Mouse (Mus musculus) 3134 (cell line): ENCODE measurements around the gene Acsf2.
"Not testable (repeated sequence)": the region's sequence is repeated elsewhere in the genome, so short reads cannot be mapped to it uniquely, and the experiment has no call there.

Experiments
- DNase-seq: peaks from one replicate; pipeline ENCODE4 v3.0.0-alpha.2; 2011; ENCODE audit warnings: low spot score; ENCODE audit not compliant: insufficient read length; ENCODE audit errors: extremely low read depth

Acsf2 gene

DNA sequence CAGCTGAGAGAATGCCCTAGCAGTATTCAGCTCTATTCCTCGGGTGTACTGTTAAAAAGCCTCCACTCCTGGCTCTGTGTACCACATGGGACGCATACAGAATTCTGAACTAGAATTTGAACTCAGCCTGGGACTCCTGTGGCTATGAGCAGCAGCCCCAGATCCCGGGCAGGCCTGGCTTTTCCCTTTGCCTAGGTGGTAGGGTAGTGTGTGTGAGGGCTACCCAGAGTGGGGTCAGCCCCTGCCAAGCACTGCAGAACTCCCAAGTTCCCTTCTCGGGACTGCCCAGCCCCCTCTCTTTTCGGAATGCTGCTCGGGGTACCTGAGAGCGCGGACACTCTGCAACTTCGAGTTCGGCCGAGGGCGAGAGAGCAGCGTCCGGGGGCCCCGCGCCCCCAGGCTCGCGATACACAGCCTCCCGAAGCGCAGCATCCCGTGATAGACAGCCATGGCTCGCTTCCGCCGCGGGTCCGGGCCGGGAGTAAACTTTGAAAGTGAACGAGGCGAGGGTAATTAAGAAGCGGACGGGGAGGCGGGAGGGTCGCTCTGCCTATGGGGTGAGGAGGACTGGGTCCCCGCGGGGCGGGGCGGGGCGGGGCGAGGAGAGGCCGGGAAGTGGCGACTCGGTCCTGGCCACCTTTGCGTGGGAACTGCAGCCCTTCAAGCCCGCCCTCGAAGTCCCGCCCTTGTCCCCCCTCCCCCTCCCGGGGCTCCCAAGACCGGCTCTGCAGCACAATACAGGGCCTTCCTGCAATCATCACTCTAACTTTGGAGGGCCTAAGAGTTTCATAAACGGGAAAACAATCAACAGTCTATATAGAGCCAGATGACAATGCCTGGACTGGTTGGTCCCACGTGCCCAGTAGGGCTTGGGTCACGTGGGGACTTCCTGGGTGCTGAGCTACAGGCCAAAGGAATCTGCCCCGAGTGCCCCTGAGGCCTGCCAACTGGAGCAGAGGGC lies at the start of gene Acsf2:
Acsf2 (minus strand) TSS at position 551 of the 961 bp plus-strand sequence.
- peak; percentile 95 for DNase-seq

DNA sequence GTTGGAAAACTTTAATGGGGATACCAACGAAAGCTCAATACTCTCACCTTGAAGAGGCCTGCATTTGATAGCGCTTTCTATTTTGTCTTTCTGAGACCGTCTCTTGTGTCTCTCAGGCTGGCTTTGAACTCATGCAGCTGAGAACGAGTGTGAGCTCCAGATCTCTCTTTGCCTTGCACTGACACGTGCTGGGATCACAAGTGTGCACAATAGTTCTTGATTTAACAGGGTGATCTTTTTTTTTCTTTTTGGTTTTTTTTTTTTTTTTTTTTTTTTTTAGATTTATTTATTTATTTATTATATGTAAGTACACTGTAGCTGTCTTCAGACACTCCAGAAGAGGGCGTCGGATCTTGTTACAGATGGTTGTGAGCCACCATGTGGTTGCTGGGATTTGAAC lies 49.6 kb upstream of the Acsf2 start:
- not testable (repeated sequence) for DNase-seq

DNA sequence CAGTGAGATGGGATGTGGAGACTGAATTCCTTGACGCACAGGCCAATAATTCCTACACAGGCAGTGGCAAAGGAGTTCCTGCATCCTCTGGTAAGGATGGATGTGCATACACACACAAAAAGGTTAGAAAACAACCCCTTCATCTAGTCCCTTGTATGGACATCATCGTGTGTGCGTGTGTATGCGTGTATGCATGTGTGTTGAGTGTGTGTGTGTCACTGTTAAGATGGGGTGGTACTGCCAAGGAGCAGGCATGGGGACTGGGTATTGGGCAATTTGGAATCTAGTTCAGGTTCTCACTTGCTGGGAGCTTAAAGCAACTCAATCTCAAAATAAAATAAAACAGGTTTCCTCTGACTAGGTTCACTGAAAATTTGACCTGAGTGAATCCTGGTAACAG lies 44.8 kb upstream of the Acsf2 start:
- no peak for DNase-seq

DNA sequence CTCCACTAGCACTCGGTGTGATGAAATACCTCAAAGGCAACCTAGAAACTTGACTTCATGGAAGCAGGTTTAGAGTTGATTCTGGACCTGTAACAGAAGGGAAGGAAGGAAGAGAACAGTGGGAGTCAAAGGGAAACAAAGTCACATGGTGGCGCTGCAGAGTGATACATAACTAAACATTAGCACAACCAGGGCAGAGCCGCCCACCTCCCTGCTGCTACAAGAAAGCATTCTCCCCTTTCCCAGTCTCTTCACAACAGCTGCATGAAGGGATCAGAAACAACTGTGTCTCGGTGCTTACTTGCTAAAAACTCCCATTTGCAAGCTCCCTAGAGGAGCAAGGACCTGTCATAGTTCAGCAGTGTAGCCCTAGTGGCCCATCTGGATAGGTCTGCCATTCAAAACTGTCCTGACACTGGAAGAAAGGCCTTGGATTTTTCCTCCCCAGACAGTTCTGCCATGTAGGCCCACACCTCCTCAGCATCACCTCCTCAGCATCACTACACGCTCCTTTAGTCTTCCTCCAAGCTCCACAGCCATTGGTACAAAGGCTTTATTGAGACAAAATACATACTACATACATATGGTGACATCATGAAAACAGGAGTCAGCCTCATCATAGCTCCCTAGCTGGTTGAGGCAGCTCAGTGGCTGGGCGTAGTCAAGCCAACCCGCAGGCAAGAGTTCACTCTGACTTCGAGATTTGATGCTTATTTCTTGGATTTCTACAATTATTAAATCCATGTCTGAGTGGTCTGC lies 43.0 kb upstream of the Acsf2 start:
- no peak for DNase-seq

DNA sequence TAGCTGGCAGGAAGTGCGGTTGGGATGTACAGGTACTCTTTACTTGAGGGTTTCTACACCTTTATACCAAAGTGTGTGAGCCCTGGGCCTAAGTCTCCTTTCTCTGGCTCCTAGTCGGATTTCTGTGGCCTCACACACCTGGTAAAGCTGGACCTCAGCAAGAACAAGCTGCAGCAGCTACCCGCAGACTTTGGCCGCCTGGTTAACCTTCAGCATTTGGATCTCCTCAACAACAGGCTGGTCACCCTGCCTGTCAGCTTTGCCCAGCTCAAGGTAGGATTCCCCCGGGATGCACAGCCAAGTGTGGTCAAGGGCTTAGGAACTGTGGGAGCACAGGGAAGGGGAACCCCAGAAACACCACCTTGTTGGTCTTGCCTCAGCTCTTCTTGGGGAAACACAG lies 32.8 kb upstream of the Acsf2 start:
- DNase-seq = no peak

DNA sequence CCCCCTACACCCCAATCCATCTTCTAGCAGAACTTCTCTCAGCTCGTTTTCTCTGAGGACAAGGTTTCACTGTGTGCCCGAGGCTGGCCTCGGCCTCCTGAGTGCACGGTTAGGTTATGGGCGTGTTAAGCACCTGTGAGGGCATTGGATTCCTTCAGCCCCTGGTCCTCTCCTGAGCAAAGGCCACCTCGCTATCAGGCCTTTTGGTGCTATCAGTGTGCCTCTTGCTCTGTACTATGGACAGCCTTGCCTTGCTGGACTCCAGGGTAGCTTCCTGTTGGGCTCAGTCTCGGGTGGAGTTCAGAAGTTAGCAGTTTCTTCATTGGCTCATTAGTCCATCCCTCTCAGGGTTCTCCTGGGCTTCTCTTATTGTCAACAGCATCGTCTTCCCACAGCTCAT lies 31.3 kb upstream of the Acsf2 start:
- no peak for DNase-seq

DNA sequence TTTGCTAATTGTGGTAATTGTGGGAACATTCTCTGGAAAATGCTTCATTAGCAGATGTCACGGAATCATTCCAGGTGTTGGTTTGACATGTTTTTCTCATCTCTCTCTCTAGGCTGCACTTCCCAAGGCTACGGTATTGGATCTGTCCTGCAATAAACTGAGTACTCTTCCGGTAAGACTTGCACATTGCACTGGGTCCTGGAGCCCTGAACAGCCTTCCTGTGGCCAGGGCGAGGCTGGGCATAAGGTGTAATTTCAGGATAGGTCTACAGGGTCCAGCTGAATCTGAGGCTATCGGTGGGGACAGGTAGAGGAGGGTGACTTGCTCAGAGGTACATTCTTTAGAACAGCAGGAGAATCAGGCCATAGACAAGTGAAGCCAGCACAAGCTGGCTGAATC lies 30.3 kb upstream of the Acsf2 start:
- no peak for DNase-seq

DNA sequence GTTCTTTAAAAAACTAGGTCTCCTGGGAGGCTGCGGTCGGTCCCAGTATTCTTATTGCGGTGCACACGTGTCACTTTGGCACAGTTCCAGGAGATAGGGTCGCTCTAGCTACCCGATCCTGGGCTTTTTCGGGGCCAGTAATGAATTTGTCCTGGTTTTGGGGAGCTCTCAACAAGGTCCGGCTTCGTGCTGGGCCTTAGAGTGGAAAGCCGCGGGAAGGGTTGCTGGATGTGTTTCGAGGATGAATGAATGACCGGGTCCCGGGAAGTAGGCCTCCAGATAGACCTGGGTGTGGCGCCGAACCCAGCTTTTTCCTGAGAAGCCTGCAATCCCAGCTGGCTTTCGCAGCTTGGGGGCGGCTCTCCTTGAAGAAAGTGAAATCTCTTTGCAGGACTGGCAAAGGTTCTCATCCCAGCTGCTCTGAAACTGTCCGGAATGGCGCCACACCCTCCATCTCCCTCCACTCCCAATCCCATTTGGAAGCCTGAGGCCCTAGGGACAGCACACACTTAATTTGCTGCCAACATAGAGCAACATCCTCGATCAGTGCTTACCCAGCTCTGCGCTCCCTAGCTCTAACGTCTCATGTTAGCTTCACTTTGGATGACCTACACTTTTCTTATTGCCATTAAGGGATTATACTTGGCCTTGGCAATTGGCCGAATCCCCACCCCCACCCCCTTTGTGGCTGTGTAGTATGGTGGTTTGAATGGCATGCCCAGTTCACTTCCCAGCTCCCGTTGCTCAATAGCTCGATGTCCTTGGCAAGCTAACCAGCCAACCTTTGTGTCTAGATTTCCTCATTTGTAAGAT lies 28.7 kb upstream of the Acsf2 start:
- DNase-seq = no peak

DNA sequence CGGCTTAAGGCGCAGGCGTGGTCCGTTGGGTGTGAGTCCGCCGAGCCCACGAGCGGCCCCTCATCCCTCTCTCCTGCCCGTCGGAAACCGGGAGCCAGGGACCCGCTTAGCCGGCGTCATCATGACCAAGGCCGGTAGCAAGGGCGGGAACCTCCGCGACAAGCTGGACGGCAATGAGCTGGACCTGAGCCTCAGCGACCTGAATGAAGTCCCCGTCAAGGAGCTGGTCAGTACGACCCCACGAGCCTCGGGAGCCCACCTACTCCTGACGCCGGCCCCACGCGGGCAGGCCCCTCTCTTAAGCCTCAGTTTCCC lies 28.2 kb upstream of the Acsf2 start:
- peak; percentile 84 for DNase-seq

DNA sequence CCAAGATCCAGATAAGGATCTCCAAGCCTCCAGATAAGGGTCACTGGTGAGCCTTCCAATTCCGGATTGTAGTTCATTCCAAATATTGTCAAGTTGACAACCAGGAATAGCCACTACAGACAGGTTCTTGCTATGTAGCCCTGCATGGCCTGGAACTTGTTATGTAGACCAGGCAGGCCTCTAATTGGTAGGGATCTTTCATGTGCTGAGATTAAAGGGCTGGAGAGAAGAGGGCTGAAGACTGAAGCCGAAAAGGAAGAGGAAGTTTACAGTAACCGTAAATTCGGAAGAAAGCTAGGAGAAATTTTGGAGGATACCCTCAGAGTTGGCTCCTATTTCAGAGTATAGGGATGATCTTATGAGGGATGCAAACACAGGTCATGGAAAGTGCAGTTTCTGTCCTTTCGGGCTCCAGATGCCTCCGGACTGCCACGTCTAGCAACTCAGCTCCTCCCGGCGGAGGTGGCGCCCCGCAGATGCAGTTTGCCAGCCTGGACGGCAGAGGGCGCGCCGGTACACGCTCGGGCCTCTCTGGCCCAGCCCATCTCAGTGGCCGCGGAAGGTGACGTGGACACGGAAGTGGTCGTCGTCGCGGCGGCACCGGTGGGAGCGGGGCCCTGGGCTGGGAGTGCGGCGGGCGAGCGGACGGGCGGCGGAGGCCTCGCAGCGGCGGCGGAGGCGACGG lies 27.7 kb upstream of the Acsf2 start, which contains the start of gene Lrrc59:
Lrrc59 (plus strand) TSS at position 569 of the 685 bp plus-strand sequence.
- peak; percentile 92 for DNase-seq

DNA sequence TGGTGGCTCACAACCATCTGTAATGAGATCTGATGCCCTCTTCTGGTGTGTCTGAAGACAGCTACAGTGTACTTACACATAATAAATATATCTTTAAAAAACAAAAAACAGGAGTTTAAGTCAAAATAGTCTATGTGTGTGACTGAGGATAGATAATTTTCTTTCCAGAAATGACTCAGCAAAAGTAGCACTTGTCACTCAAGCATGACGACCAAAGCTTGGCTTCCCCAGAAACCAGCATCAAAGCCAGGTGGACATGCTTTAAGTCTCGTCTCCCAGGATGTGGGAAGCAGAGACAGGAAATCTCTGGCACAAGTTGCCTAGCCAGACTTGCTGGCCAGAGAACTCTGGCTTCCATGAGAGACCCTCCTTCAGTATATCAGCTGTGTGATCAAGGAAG lies 20.5 kb upstream of the Acsf2 start:
- DNase-seq = no peak

DNA sequence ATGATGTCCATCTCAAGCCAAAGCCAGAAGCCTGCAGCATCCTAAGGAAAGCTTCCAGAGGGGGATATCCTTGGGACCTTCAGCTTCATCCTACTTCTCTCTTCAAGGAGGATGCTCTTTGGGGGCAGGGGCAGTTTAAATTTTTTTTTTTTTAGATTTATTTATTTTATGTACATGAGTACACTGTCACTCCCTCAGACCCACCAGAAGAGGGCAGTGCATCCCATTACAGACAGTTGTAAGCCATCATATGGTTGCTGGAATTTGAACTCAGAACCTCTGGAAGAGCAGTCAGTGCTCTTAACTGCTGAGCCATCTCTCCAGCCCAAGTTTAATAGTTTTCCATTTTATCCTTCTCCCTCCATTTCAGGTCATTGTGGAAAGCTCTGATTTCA lies 19.8 kb upstream of the Acsf2 start:
- DNase-seq = no peak

DNA sequence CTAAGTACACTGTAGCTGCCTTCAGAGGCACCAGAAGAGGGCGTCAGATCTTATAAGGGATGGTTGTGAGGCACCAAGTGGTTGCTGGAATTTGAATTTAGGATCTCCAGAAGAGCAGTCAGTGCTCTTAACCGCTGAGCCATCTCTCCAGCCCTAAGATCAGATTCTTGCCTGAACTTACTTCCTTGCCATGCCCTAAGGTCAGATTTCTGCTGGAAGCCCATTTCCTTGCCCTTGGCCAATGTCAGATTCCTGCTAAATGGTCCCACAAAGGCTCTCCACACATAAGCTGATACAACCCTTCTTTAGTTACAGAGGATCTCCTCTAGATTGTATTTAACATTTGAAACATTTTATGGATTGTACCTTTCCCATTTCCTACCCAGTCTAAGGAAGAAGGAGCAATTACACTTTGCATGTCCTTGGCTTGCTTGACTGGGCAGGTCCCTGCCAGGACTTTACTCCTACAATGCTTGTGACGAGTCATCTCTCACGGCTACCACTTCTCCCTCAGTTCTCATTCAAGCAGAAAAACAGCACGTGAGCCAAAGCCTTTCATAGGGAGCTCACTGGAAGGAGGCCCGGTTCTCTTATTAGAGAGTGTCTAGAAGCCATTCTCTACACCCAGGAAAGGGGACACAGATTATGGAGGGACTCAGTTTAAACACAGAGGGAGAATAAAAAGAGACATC lies 19.2 kb upstream of the Acsf2 start:
- no peak for DNase-seq

DNA sequence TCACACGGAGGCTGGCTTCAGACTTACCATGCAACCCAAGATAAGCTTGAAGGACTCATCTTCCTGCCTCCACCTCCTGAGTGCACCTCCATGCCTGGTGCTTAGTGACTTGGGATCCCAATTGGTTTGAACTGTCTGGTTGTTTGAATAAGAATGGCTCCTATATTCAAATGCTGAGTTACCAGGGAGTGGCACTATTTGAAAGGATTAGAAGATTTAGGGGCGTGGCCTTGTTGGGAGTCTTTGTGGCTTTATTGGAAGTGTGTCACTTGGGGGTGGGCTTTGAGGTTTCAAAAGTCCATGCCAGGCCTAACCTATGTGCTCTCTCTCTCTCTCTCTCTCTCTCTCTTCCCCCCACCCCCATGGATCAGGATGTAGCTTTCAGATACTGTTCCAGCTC lies 16.0 kb upstream of the Acsf2 start:
- no peak for DNase-seq

DNA sequence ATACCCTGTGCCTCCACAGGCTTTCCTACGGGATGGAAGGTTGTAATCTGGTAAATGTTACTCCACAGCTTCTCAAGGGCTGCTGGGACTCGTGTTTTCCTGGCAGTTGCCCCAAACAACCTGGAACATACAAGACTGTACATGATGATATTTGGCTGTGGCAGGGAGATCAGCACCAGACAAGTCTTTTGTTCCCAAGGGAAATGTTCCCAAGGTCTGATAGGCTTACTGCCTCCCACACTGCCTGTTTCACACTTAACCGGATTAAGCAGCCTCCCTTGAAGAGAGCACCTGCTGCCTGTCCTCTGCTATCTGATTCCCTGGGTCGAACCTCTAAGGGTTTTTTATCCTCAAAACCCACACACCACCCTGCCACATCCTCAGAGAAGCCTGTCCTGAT lies 13.8 kb upstream of the Acsf2 start:
- no peak for DNase-seq

DNA sequence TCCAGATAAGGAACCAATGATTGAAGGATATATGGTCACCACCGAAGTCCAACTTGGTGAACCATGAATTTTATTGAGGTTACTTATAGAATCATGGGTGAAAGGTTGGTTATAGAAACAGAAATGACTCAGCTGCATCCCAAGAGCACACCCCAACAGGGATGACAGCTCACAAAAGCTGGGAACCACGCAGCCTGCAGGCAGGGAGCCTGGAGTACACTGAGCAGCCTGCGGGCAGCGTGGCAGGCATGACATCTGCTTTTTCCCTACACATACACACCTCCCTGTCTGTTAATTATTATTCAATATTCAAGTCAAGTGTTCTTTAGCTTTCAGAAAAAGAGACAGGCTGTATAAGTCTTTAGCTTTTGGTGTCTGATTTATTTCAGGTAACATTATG lies 12.9 kb upstream of the Acsf2 start:
- DNase-seq = no peak

DNA sequence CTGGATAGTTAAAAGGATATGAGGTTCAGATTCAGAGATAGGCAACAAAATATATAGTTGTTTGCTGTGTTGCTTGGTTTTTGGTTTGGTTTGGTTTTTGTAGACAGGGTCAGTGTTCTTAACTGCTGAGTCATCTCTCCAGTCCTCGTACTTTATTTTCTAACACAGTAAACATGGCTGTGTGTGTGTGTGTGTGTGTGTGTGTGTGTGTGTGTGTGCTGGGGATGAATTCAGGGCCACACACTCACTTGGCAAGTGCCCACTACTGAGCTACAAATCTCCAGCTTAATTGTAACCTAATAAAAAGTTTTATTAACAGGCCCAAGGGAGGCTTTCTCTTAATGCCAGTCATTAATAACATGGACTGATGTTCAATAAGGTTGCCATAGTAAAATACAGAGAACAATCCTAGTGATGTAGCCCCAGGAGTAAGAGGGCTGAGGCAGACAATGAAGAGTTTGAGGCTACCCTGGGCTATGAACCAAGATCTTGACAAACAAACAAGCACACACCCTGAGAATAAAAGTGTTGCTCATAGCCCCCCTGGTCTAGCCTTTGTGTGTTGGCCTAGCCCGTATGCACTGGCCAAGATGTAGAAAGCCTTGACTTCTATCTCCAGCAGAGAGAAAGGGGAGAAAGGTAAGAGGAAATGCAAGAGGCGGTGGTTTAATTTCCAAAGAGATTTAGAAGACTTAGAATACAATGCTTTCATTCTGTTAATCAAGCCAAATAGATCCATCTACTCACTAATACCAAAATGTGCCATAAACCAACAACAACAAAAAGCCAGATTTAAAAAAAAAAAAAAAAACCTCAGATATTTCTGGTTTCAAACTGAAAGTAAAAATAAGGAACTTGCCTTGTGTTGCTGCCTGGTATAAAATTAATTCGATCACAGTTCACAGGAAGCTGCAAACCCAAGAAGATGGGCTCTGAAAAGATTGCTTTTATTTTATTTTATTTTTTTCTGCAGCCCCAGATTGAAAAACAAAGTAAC lies 9.4 kb upstream of the Acsf2 start:
- DNase-seq = peak; percentile 34

DNA sequence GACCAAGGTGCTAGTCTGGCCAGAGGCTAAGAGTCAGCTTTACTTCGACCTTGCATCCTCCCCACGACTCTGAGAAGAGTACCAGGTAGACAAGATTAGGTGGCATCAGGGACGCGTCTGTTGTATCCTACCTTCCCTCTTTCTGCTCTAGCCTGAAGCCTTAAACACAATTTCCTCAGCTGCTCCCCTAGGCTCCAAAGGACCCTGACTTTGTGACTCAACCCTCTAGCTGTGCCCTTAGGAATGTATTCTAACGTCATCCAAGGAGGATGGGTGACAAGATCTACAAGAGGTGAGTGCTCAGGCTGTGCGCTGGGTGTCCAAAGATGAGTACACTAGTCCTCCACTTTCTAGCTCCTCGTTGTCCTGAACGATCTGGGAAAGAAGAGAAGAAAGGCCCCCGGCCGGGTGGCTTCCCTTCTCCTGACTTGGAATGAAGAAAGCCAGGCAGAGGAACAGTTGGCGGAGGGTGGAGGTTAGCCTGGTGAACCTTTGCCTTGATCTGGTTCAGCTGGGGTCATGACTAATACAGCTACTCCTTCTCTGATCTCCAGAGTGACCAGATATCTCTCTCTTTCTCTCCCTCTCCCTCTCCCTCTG lies 785 bp upstream of the Acsf2 start:
- no peak for DNase-seq
